Mouse (Mus musculus) kidney, adult 11 months (tissue): ENCODE results near the gene 2900026A02Rik.
"Not testable (repeated sequence)": the region's sequence is repeated elsewhere in the genome, so short reads cannot be mapped to it uniquely, and the experiment has no call there.

Source experiments
- DNase-seq: peaks from one replicate; pipeline ENCODE4 v3.0.0; 2022

2900026A02Rik gene

GRCm38 (mm10) chr5:113118695-113119094 is 102.3 kb downstream of the 2900026A02Rik start:
- peak; percentile 46 for DNase-seq

DNA sequence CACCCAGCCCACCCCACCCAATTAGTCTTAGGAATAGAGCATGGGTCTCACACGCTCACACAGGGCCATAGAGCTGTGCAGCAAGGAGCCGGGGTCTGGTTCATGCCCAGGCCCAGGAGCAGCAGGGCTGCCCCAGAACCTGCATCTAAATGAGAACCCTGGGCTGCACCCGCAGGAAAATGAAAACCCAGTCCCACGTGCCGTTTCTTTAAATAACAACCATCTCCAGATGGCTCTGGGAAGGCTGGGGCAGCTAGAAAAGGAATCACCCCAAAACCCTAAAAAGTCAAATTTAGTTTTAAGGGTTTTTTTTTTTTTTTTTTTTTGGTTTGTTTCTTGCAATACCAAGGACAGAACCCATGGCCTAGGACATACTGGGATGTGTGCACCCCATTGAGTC is 103.7 kb downstream of the 2900026A02Rik start:
- no peak for DNase-seq

DNA sequence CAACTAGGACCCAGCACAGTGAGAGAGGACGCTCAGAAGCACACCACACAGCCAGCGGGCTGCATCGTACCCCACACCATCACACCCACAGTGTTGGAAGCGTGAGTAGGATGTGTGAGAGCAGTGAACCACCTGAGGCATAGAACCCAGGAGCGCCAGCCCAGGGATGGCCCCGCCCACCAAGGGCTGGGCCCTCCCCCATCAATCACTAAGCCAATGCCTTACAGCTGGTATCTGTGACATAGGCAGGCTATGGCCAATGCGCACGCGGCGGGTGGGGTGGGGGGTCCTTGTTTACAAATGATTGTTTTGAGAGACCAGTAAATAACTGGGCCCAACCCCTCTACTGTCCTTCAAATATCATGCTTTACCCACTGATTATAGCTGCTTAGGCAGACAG is 105.1 kb downstream of the 2900026A02Rik start:
- no peak for DNase-seq

- DNase-seq = no peak
Measured at GRCm38 (mm10) chr5:113114264-113115225, 106.5 kb downstream of the 2900026A02Rik start.

DNA sequence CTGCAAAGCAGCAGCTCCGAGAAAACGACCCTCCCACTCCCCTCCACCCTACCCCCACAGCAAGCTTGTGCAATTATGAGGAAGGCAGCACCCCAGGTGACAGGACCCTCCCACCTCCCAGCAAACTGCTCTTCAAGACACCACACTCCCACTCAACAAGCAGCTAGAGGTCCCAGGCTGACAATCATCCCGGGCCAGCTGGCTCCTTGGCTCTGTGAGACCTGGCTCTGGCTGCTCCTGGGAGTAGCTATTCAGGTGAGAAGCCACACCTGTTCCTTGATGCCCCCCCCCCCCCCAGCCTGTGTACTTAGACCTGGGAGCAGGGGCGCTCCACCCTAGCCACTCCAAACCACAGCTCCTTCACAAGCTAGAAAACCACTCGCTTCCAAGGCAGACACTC is 107.9 kb downstream of the 2900026A02Rik start:
- no peak for DNase-seq

- DNase-seq = no peak
Measured at GRCm38 (mm10) chr5:113111336-113111735, 109.7 kb downstream of the 2900026A02Rik start.

GRCm38 (mm10) chr5:113110929-113111328 is 110.1 kb downstream of the 2900026A02Rik start:
- no peak for DNase-seq

GRCm38 (mm10) chr5:113109651-113110050 is 111.4 kb downstream of the 2900026A02Rik start:
- not testable (repeated sequence) for DNase-seq

DNA sequence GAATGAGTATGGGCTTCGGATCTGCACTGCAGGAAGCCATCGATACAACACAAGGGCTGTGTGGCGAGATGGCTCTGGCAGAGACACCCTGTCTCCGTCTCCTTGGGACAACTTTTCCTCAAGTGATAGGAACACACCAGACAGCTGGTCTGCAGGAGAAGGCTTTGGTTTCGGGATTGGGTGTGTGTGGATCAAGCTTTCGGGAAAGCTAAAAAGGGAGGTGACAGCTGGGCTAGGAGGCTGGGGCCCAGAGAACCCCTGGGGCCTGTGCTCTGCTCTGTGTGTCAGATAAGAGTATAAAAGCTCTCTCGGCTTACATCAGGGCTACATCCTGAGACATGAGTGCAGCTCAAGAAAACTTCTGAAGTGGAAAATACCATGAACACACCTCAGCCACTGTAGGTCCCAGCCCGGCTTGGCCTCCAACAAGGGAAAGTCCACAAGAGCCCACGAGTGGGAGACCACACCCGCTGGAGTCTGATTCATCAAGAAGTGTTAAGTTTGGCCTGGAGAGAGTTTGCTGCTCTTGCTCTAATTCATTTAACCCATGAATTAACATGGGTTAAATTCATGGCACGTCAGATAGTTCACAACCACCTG is 112.8 kb downstream of the 2900026A02Rik start:
- no peak for DNase-seq

DNA sequence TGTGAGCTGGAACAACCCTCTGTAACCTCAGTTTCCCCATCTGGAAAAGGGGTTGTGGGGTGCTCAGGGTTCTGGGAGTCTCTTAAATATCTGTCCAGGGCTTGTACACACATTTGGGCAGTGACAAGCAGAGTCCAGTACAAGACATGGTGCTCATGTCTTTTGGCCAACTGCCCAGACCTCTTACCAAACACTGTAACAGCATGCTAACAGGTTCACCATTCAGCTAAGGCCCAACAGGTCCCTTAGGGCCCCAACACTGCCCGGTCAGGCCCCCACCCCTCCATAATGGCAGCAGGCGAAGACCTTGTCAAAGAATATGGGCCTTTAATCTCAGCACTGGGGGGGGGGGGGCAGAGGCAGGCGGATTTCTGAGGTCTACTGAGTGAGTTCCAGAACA is 113.3 kb downstream of the 2900026A02Rik start:
- no peak for DNase-seq

- DNase-seq = no peak
Measured at GRCm38 (mm10) chr5:113106594-113106993, 114.4 kb downstream of the 2900026A02Rik start.

DNA sequence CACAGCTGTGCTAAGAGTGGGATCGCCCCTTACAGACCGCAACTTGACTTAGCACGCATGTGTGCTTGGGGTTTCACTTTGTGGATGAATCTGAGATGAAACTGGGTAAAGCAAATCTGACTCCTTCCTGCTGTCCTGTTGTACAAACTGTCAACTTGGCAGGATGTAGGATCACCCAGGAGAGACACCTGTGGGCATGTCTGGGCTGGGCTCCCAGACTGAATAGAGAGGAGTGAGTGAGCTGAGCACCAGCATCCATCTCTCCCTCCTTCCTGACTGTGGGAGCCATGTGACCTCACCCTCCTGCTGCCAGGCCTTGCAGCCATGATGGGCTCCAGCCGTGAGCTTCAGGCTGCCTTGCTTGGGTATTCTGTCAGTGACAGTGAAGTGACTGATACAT is 115.6 kb downstream of the 2900026A02Rik start:
- DNase-seq = no peak

DNA sequence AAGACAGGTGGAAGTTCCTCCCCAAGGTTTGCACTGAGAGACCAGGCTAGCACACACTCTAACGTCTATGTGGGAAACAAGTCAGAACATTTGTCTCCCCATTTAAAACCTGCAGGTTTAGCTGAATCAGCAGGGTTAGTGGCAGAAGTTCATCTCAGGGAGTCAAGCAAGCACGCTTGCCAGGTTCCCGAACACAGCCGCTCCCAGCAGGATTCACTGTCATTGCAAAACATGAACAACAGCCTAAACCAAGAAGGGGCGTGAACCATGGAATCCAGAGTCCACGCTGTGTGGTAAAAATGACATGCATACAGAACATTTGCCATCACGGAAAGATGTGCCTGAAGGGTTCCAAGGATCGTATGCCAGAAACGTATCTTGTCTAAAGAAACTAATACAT is 116.0 kb downstream of the 2900026A02Rik start:
- DNase-seq = no peak

GRCm38 (mm10) chr5:113102455-113102854 is 118.6 kb downstream of the 2900026A02Rik start:
- DNase-seq = no peak

DNA sequence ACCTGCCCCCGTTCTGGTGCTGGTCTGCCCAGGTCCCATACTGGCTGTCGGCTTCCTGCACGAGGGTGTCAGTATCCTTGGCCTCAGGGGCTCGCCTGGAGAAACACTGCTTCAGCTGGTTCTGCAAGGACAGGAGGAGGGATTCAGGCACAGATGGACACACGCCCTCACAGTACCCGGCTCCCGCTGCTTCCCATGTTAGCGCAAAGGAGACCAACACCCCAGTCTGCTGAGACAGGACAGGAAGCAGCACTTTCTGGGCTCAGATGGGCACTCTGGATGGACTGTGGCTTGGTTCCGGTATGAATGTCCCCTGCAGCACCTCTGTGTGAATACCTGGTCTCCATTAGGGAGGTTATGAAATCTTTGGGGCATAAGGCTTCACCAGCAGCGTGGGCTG is 119.6 kb downstream of the 2900026A02Rik start:
- DNase-seq = no peak

DNA sequence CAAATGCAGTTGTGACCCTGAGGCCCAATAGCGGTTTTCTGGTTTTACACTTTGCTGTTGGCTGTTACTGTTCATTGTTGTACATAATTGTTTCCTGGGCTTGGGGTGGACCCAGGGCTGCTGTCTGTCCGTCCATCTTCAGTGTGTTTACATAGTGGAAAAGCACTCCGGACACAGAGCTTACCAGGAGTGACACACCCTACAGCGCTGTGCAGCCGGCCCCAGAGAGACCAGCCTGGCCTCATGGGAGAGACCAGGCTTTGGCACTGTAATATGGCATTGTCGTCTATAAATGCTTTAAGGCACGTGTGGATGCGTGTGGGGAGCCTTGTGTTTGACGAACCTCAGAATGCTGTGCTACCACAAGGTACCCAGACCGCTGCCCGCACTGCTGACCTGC is 120.6 kb downstream of the 2900026A02Rik start:
- DNase-seq = no peak

DNA sequence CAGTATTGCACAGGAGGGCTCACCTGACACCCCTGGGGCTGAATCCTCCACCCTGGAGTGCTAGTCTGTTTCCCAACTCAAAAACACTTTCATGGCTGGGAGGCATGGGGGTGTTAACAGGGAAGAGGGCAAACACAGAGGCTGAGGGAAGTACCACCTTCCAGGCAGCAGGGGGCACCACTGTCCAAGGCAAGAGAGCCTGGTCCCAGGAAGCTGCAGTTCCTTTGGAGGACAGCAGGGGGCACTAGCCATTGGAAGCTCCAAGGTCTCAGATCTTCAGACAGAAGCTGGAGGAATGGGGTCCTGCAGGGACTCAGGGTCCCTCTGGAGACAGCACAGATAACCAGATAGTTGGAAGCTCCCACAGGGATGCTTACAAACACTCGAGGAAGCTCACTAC is 121.5 kb downstream of the 2900026A02Rik start:
- peak; percentile 73 for DNase-seq

- no peak for DNase-seq
Measured at GRCm38 (mm10) chr5:113097551-113097950, 123.5 kb downstream of the 2900026A02Rik start.

DNA sequence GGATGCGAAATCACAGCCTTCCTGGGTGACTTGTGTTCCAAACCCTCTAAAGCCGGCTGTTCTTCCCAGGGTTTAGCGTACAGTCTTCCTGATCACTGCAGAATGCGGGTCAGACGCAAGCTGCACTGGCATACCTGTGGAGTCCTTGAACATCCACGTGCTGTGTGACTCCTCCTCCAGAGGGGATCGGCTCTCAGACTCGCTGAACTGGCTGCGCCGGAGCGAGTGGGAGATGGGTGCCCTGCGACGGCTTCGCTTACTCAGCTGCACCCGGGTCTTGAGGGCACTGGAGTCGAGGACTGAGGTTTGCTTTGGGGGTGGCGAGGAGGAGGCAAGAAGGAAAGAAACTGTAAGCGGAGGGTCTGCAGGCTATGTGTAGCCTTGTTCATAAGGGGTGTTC is 125.6 kb downstream of the 2900026A02Rik start:
- DNase-seq = no peak

DNA sequence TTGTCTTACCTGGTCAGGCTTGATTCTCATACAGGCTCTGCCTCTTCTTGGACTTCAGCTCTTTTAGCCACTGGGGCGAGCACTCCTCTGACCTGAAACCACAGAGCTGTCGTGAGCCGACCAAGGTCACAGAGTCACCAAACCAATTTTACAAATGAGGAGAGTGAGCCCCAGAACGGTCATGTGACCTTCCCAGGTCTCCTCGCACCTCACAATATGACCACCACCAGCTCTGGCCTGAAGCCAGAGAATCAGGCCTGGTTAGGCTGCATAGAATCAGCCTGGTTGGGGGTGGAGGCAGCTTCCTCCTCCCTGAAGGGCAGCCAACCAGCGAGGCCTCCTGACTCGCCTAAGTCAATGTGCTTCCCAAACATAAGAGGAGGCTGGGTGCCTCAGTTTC is 128.6 kb downstream of the 2900026A02Rik start:
- peak; percentile 81 for DNase-seq

DNA sequence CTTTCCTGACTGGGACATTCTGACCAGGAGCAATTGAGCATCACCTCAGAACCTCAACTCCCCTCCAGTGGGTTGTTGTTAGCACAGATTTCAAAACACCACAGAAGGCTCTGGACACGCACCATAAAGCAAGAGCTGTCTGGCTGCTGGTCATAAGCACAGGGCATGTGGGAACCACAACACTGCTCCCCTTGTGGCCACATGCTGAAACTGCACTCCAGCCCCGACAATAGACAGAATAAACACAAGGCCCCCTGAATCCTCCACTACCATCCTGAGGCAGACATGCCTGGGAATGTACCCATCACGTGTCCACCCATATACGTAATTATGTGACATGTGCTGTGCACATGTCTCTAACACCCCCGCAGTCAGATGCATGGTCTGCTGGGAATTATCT is 129.9 kb downstream of the 2900026A02Rik start:
- peak; percentile 83 for DNase-seq

- DNase-seq = no peak
Measured at GRCm38 (mm10) chr5:113090750-113091149, 130.3 kb downstream of the 2900026A02Rik start.

GRCm38 (mm10) chr5:113090077-113090690 is 130.9 kb downstream of the 2900026A02Rik start:
- peak; percentile 59 for DNase-seq

DNA sequence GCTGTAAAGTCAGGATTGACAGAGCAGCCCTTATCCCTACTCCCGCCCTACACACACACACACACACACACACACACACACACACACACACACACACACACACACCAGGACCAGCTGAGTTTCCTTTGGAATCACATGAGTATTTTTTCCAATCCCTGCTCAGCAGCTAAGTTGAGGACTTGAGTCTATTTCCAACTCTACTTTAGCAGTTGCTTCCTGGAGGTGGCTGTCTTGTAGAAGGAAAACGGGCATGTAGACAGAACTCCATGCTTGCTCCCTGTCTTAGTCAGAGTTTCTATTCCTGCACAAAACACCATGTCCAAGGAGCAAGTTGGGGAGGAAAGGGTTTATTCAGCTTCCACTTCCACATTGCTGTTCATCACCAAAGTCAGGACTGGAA is 133.6 kb downstream of the 2900026A02Rik start:
- DNase-seq = no peak
